Mouse (Mus musculus) kidney, adult 9 months (tissue): ENCODE data around the gene Gm867.

Source experiments
- DNase-seq: peaks from one replicate; pipeline ENCODE4 v3.0.0; 2022

The Gm867 gene

DNA sequence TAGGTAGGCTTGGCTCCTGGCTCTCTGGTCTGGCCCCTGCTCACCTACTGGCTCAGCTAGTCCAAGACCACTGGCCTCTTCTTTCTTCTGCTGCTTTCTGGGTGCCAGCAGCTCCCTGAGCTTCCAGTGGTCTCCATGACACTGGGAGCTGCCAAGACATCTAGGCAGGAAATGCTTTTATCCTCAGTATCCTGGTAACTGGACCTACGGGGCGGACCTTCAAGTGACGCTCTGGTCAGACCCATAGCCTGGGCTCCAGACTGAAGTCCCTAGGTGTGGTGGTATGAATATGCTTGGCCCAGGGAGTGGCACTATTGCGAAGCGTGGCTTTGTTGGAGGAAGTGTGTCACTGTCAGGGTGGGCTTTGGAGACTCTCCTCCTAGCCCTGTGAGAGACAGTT is at the start of gene Gm867:
TSS of gene Gm867 (minus strand) at position 153 of the 400 bp plus-strand sequence.
- DNase-seq = no peak

DNA sequence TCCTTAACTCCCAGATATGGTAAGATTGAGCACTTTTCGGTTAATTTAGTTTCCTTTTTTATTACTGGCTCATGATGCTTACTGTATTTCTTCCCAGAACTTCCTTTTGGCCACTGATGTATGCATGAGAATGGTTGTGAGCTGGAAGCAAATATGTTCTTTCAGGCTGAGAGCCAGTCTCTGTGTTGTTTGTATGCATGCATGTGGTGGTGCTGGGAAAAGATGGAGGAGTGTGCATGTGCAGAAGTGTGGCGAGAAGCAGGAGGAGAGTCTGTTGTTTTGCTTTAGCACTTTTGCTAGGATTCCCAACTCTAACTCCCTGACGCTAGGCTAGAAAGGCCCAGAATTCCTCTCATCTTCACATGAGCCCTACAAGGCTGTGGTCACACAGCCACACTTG is 39.0 kb upstream of the Gm867 start:
- no peak for DNase-seq

DNA sequence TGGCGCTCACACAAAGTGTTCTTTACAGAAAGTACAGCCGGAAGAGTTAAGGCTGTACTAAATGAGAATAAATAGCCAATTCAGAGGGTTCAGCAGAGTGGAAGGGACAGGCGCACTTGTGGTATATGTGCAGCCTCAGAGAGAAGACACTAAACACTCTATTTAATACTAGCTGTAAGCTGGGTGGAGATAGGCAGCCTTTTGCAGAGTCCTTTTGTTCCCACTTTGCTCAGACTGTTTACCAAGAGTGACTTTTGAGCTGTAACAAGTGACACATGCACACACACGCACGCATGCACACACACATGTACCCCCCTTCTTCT is 38.3 kb upstream of the Gm867 start:
- DNase-seq = no peak

DNA sequence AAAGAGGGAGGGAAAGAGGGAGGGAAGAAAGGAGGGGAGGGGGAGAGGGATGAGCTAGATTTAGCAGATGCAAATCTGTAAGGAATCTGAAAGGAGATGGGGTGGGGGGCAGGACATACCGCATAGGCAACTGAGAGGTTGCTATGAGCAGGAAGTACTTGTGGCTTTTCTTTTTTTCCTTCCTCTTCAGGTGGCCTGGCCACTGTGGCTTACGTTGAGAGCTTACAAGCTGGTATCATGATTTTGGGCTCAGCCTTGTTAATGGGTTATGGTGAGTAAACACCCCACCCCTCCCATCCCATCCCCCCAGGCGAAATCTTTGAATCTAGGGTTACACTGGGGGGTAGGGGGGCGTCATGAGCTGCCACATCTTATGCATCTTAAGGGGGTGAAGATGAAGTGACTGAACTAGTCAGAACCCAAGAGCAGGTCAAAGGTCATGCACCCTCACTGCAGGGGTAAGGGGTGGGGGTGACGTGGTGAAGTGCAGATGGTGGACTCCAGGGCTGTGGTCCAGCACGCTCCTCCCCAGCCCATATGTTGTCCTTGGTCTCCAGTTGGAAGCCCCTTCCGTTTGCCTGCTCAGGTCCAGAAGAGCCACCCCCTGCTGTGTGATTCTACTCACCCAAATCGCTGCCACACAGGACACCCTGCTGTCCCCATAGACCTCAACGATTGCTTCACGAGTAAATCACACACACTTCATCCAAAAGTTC is 37.8 kb upstream of the Gm867 start:
- no peak for DNase-seq

DNA sequence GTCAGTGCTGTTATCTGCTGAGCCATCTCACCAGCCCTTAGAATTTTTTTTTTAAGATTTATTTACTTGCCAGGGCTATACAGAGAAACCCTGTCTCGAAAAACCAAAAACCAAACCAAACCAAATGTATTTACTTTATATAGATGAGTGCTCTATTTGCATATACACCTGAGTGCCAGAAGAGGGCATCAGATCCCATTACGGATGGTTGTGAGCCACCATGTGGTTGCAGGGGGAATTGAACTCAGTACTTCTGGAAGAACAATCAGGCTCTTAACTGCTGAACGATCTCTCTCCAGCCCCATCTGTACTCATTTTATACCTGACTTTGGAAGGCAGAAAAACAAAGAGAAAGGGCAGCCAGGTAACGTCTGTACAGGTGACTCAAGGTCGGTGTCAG is 34.7 kb upstream of the Gm867 start:
- peak; percentile 47 for DNase-seq

DNA sequence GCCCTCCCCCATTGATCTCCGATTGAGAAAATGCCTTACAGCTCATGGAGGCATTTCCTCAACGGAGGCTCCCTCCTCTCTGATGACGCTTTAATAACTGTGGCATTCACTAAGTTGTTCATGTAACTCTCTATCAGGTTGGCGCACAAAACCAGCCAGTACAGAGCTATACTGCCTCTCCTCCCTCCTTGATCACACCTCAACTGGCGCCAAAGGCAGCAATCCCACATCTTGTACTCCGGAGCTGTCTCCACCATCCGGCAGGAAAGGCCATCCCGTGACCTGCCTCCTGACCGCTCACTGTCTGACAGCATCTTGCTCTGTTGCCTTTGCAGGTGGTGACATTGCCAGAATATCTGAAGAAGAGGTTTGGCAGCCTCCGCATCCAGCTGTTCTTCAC is 33.4 kb upstream of the Gm867 start:
- DNase-seq = no peak

DNA sequence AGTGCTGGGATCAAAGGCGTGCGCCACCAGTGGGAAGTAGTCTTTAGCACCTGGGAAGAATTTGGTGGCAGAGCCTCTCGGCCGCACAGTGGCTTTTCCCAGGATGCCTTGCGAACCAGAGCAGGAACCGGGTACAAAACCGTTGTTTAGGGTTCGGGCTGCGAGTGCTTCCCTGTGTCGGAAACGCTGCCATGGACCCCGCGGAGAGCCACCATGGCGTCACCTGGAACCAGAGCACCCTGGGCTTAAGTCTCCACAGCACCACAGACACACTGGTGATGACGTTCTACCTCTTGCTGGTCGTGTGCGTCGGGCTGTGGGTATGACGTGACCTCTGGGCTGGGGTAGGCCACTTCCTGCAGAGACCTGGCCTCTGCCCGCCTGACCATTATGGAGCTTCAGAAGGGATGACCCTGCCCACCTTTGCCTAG is 13.9 kb upstream of the Gm867 start, which contains the start of gene Gm5134:
TSS of gene Gm5134 (plus strand) at position 134 of the 431 bp plus-strand sequence.
- DNase-seq = no peak

DNA sequence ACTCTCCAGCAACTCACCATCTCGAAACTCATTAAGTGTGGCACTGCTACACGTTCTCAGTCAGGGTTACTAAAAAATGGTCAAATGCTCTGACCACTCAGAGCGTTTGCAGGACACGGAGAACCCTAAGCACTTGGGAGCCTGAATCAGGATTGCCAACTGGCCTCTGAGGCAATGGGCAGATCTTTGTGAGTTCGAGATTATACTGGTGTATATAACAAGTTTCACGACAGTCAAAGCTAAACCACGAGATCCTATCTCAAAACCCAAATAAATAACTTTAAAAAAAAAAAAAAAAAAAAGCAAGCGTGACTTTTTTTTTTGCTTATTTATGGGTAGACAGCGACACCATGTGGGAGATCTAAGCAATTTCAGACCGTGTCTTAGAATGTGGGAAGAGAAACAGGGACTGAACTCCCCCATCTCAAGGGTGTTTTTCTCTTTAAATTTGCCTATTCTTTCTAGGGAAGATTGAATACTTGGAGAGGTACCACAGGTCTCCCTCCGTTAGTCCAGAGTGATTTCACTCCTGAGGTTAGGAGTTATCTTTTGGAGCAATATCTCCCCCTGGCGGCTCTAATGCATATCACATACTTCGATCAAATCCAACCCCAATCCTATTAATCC is 11.1 kb upstream of the Gm867 start:
- DNase-seq = peak; percentile 80

DNA sequence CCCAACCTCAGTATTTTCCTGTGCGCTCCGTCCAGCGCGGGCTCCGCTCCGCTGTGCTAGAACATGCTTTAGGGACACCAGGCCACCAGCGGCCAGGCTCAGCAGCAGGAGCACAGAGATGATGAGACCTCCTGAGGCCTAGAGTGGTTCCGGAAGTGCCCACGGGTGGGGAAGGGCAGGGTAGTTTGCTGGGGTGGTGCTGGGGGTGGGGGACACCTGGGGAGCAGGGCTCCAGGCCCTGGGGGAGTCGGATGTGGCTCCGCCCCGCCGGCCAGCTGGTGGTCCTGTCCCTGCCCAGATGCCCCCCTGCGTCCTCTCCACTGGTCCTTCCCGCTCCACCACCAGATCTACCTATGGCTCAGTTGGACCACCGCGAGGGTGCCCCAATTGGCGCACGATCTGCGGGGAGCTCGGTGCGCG is 10.3 kb upstream of the Gm867 start:
- DNase-seq = no peak

DNA sequence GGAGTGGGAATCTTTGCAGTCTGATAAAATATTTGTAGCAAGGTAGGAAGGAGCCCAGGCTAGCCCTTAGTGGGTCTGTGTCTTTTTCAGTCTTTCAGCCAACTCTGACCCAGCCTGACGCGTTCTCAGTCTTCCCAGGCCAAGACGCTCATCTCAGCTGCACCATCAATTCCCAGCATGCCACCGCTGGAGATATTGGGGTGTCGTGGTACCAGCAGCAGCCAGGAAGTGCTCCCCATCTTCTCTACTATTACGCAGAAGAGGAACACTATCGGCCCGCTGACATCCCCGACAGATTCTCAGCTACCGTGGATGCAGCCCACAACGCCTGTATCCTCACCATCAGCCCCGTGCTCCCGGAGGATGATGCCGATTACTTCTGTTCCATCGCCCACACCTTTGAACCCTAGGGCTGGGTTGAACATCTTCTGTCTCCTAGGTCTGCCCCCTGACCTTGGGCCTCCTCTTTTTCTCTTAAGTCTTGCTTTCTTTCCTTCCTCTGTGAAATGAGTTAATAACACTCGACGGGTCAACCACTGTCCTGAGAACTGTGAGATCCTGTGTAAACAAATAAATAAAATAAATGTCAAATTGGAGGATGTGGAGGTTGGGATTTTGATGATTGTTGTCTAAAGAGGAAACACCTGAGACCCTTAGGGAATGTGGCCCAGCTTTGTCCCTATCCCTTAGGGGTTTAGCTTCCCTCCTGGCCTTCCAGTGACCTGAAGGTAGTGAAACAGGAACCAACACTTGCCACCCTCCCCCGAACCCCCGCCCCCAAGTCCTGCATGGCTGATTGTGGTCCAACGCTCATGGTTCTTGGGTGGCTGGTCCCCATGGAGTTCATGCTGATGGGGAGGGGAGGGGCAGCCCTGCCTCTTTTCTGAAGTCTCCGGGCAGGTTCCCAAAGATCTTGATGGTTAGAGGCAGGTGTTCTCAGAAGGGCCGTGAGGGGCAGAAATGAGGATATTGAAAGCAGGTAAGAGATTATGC is 8.9 kb upstream of the Gm867 start:
- peak; percentile 51 for DNase-seq

DNA sequence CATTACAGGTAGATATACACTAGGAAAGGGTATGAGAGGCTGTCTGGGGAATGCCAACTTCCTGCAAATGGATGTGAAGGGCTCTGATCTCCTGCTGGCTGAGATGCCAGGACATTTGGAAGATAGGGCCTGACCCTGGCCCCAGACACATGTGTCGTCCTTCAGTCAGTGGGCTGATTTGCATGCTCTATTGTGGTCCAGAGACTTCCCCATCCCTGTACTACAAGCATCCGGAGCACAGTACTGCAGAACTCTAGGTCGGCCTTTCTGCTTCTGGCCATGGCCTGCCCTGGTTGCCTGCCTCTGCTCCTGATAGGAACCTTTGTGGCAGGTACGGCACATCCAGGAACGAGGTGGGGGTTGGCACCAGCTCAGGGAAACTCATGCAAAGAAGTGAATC is 7.6 kb upstream of the Gm867 start:
- DNase-seq = no peak

DNA sequence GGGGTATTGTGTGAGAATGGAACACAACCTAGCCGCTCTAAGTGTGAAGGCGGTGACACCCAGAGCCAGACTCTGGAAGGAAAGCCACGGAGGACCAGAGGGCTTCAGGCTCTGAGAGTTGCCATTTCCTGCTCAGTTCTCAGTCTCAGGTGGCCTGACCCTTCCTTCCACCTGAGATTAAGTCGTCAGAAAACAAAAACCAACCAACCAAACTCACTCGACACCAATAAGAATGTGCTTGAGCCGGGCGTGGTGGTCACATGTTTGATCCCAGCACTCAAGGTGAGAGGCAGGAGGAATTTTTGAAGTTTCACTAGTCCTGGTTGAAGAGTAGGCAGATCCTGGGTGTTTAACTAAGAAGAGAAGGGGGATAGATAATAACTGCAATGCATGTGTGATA is 5.4 kb upstream of the Gm867 start:
- no peak for DNase-seq

DNA sequence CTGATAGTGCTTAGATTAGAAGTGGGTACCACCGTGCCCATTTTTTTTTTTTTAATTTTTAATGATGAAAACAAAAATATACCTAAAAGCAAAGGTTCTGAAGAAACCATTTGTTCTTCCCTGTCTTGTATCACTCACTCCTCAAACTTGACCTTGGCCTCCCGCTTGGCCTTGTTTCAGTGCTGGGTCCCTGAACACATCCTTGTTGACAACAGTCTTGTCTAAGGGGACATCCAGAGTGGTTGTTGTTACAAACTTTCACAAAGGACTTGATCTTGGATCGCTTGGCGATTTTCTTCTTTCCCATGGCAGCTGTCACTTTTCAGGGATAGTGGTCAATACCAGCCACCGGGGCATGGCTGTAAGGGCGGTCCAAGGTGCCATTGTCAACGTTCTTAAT is 4.7 kb upstream of the Gm867 start:
- DNase-seq = no peak

DNA sequence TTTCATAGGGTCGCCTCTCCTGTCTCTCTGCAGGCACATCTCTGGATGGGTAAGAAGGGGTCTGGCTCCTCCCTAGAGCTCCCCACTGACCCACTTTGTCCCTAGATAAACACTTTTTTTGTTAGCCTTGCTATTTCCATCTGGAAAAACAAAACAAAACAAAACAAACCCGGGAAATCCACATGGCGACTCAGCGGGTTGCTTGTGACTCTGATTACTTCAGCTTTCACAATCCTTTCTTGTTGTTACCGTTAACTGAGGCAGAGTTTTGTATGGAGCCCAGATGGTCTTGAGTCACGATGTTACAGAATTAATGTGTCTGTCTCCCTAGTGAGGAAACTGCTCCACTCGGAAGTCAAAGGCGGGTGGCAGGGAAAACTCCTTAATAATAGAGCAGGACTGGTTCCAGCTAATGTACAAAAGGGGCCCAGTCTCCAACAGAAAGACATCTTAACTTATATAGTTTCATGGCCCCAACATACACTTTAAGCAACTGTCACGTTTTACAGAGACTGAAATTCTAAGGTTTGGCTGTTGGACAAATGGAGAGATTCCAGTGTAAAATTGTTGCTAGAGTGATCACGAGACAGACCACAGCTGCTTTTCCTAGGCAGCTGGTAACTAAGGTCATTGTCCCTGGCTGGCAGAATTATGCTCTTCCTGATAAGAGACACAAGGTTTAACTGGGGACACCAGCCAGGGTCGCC is 3.7 kb upstream of the Gm867 start:
- DNase-seq = peak; percentile 47

DNA sequence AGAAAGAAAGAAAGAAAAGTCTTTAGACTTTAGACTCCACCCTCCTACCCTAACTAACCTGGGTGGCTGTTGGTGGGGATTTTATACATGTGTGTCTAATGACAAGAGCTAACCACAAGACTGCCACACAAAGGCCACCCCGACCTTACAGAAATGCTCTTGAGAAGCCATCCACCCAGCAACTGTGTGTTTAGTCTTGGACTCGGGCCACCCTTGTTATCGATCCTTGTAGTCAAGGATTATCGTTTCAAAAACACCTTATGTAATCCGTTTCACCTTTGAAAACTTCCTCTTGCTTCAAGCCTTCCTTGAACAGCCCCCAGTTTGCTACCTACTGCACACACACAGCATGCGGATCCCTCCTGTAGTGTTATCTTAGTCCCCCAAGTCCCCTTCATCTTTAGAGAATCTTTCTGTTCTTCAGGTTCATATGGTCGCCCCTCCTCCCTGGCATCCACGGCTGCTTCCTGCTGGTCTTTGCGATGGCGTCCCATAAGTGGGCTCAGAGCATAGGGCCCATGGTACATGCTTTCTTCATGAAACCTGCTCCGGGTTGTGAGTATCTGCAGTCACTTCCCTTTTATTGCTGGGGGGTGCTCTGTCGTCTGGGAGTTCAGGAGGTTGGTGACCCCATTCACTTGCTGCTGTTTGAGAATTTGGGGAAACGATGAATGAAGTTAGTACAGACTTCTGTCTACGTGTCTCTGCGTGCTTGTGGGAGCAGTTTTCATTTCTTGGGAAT is 2.4 kb upstream of the Gm867 start, which contains the start of gene Vpreb3:
TSS of gene Vpreb3 (plus strand) at position 322 of the 742 bp plus-strand sequence.
- DNase-seq = no peak

DNA sequence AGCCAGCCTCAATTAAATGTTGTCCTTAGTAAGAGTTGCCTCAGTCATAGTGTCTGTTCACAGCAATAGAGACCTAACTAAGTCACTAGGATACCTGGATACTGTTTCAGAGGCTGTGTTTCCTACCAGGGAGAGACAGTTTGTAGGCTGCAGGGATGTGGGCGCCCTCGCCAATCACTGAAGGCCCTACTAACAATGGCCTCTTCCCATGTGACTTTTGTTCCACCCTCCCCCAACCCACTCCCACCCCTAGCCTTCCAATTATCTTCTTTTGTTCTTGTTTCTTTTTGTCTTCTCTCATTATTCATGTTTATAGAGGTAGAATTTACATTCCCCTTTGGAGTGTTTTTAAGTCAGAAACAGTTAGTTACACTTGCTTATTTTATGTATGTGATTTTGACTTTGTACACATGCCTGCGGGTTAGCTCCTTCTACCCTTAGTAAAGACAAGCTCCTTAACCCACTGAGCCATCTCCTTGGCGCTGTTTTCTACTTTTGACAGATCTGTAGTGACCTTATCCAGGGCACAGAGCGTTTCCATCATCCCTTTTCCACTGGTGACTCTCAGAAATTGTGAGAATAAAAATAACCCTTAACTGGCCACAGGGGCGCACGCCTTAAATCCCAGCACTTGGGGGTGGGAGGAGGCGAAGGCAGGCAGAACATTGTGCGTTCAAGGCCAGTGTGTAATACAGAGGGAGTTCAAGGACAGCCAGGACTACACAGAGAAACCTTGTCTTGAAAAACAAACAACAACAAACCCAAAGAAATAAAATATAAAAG is 761 bp upstream of the Gm867 start:
- no peak for DNase-seq

DNA sequence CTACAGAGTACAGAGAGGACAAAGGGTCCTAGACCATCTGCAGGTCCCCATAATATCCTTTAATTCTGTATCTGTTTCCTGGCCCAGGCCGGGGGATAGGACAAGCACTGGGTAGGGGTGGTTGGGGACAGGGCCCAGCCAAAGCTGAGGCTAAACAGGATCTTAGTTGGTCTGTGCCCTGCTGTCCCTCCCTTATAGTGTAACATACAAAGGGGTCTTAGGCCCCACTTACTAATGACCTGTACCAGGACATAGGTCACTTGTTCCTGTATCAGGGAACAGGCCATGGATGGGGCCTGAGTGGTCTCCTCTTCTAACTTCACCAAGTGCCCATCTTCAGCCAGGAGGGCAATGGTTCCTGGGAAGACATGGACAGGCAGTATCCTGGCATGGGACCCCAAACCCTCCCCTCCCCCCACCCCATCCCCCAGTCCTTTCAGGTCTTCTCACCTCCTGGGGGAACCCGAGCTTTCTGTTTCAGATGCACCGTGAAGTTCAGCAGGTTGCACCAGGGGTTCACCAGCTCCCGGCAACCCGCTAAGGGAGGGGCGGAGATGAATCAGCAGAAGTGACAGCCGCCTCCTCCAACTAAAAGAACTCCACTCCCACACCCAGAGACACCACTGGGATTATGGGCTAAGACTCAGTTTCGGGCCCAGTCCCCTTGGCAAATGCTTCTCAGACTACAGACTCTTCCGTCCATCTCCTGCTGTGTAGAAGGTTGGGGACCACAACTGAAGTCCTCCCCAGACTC is 814 bp downstream of the Gm867 start:
- DNase-seq = no peak

DNA sequence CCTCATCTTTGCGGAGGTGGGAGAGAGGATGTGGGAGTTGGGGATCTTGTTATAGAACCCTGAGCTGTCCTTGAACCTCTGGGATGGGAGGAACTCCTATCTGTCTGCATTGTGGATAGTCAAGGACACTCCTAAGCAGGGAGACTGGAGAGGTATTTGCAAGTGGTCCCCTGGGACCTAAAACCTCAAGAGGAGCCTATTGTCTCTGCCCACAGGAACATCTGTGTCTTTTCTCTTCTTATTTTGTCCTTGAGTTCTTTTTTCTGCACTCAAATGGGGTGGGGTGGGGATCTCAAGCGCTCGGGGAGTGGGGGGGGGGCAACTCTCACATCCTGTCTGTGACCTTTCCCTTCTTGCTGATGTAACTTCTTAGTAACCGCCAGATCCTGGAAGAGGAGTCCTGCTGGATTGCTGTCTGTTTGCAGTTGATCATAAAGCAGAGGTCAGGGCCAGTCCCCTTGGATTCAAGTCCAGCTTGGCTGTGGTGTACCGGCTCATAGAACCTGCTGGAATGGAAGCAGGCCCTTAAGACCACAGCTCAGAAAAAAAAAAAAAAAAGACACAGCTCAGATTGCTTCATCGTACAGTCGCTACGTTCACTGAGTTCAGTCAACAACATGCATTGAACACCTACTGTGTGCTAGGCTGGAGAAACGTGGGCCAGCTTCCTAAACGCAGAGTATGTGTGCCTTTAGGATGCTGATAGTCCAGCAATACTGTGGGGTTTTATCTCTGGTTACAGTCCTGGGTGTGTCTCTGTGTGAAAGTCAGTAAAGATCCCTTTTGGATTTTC is 2.4 kb downstream of the Gm867 start:
- peak; percentile 43 for DNase-seq

DNA sequence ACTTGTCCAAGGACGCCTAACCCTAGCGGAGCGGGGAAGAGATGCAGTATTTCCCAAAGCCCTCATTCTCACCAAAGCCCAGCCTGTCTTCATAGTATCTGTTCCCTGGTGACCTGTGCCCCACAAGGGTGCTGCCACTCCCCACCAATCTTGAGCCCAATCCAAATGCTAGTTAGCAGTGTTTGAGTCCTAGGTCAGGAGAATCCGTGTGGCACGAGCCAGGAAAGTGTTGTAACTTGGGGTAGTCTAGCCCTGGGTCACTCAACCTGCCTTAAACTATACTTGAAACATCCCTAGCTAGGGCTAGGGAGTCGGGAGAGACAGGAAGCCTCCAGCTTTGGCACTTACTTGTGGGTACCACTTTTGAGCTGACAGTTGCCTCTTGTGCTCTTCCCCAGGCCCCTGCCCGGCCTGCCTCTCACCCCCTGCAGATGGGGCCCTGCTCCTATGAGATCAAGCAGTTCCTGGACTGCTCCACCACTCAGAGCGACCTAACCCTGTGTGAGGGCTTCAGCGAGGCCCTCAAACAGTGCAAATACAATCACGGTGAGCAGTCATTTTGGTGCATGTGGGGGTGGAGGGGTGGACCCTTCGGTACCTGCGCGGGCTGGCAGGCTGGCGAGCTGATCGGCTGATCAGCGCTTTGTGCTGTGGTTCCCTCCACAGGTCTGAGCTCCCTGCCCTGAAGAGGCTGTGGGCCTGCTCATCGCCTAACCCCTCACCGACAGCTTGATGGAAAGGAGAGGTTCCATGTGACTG is 3.4 kb downstream of the Gm867 start:
- DNase-seq = peak; percentile 60
